Mouse (Mus musculus) lung, adult 18-20 months (tissue): ENCODE data around the gene Eipr1.
"Not testable (repeated sequence)": the region's sequence is repeated elsewhere in the genome, so short reads cannot be mapped to it uniquely, and the experiment has no call there.

Source experiments
- DNase-seq, 2 experiments: peaks; one replicate each; pipeline ENCODE4 v3.0.0; 2022; ENCODE audit warnings: mixed read lengths in 2 of 2

The Eipr1 gene

GRCm38 (mm10) chr12:28898307-28898706 is 146.7 kb downstream of the Eipr1 start:
- no peak for DNase-seq

- no peak for DNase-seq
Observed at GRCm38 (mm10) chr12:28899696-28900095, 148.1 kb downstream of the Eipr1 start.

- DNase-seq = no peak
Observed at GRCm38 (mm10) chr12:28900341-28900740, 148.7 kb downstream of the Eipr1 start.

GRCm38 (mm10) chr12:28902132-28902531 is 150.5 kb downstream of the Eipr1 start:
- DNase-seq = peak; percentile 7 to 9

GRCm38 (mm10) chr12:28903082-28903481 is 151.5 kb downstream of the Eipr1 start:
- DNase-seq = no peak

- DNase-seq = no peak
Observed at GRCm38 (mm10) chr12:28905486-28905885, 153.9 kb downstream of the Eipr1 start.

GRCm38 (mm10) chr12:28906016-28906415 is 154.4 kb downstream of the Eipr1 start:
- no peak for DNase-seq

- DNase-seq = no peak
Observed at GRCm38 (mm10) chr12:28906809-28907297, 155.2 kb downstream of the Eipr1 start.

GRCm38 (mm10) chr12:28907814-28908213 is 156.2 kb downstream of the Eipr1 start:
- DNase-seq = no peak

GRCm38 (mm10) chr12:28909851-28910250 is 158.2 kb downstream of the Eipr1 start:
- DNase-seq = no peak

GRCm38 (mm10) chr12:28910568-28910967 is 159.0 kb downstream of the Eipr1 start:
- no peak for DNase-seq

- no peak for DNase-seq
Observed at GRCm38 (mm10) chr12:28912351-28912936, 160.8 kb downstream of the Eipr1 start.

- DNase-seq = no peak
Observed at GRCm38 (mm10) chr12:28913099-28913498, 161.5 kb downstream of the Eipr1 start.

GRCm38 (mm10) chr12:28914056-28914455 is 162.5 kb downstream of the Eipr1 start:
- DNase-seq = not testable (repeated sequence)
